Mouse (Mus musculus) CD4-positive, CD25-positive, alpha-beta regulatory T cell, adult 9 weeks (primary cell): ENCODE measurements around the gene Galm. TPM values are rescaled to one million over a fixed set of nuclear protein-coding genes. Genes with fewer than 3 reads are reported as not detected.

Source experiments
- polyA plus RNA-seq: library from polyadenylated mRNA; unstranded; fragments of 100-300 nt; shearing (Covaris generic); gene quantifications from one replicate; pipeline ENCODE4 v1.2.1, GENCODE M21; 2017

The Galm gene
- polyA plus RNA-seq: 40.2 TPM

GRCm38 (mm10) chr17:80127331-80128251 lies at the start of gene Galm:
Gene Galm (plus strand): TSS chr17:80127471.

DNA sequence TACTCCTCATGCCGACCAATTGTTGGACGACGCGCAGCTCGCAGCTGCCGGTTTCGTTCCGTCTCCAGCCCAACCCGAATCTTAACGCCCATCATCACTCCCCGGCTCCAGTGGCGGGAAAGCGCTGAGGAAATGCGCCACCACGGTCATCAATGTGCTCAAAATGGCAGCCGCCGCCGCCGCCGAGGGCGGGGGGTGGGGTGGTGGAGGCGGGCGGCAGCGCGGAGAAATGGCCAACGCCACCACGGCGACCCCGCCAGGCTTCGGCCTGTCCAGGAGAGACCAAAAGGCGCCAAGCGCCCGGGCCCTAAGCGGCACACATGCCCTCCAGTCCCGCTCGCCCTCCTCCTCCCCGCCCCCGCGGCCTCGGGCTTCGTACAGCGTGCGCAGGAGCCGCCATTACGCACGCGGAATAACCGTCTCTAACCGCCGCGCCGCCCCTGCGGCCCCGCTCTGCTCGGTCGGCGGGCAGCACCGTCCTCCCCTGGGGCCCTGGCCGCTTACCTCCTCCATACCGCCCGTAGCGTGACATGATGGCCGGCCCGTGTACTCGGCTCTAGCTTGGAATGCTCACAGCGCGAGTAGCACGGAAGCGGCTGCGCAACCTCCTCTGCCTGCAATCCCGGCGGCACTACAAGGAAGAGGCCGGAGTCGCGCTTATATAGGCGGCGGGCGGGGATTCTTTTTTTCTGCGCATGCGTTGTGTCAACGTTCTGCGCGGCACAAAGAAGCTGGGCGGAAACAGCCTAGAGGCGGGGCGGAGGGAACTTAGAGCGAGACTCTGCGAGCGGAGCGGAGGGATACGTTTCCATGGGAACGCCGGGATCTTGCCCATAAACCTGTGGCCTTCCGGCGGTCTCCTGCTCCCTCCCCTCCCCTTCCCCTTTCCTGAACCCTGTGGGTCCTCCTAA lies 79.7 kb downstream of the Galm start, which contains the start of the genes Srsf7 and Ttc39d:
TSS of gene Srsf7 (minus strand) at position 637 of the 911 bp plus-strand sequence.
TSS of gene Ttc39d (plus strand) at position 790 of the 911 bp plus-strand sequence.

GRCm38 (mm10) chr17:80224326-80225116 lies 97.2 kb downstream of the Galm start, which contains the start of gene Gemin6:
Gene Gemin6 (plus strand): TSS chr17:80224441.

Other genes starting within 250 kb of the Galm start
- gene Atl2, start 231.3 kb upstream of the Galm start, polyA plus RNA-seq: 31.0 TPM
- 26.8 TPM for gene Hnrnpll, start 65.1 kb upstream of the Galm start, polyA plus RNA-seq
- gene Srsf7, start 79.8 kb downstream of the Galm start, polyA plus RNA-seq: 574 TPM
- 0.11 TPM for gene Ttc39d, start 80.0 kb downstream of the Galm start, polyA plus RNA-seq
- gene Gemin6, start 97.0 kb downstream of the Galm start, polyA plus RNA-seq: 19.1 TPM
- gene Morn2, start 162.7 kb downstream of the Galm start, polyA plus RNA-seq: 5.0 TPM
- 33.5 TPM for gene Dhx57, start 163.0 kb downstream of the Galm start, polyA plus RNA-seq
- not detected for gene Arhgef33, start 179.9 kb downstream of the Galm start, polyA plus RNA-seq
- gene Gm10190, start 246.1 kb downstream of the Galm start, polyA plus RNA-seq: not detected